Mouse (Mus musculus) ovary, adult 18-20 months (tissue): Measurements from ENCODE around the gene 0610009B22Rik.

Experiments
- DNase-seq: peaks from one replicate; pipeline ENCODE4 v3.0.0; 2022; ENCODE audit warnings: low spot score, mixed read lengths

0610009B22Rik gene

GRCm38 (mm10) chr11:51635525-51636322, 53.0 kb downstream of the 0610009B22Rik start, which contains the start of gene Rmnd5b:
TSS of gene Rmnd5b (minus strand) at chr11:51635896.
- peak; percentile 80 for DNase-seq
